Mouse (Mus musculus) embryonic fibroblast, embryonic 13.5 days (primary cell): Measurements from ENCODE around the gene Ggt6.

Experiments used
- CTCF ChIP-seq: IDR thresholded peaks from 2 replicates; pipeline ENCODE4 v1.5.1; 2011; ENCODE audit warnings: mild to moderate bottlenecking, control low read depth, low read length, moderate library complexity, borderline replicate concordance; ENCODE audit not compliant: insufficient read depth
- POLR2A ChIP-seq: IDR thresholded peaks from 2 replicates; pipeline ENCODE4 v1.6.1; 2011; ENCODE audit warnings: low read depth, mild to moderate bottlenecking, control low read depth, low read length, moderate library complexity

DNA sequence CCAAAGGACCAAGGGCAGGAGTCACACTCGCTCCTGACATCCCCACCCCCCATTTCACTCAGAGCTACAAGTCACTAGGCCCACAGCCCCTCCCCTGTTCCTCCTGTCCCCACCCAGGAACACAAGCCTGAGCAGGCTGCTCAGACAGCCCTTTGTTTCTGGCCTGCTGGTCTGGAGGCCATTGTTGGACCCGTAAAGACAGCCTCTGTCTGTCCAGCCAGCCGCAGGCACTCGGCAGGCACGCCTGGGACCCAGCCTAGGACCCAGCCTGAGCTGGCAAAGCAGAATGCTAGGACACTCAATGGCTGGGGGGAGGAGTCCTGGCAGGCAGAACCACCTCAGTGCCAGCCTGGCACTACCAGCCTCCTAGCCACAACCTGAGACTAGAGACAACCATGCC is 20.4 kb downstream of the Ggt6 start:
- TF ChIP-seq CTCF (no peak), POLR2A (no peak)
